Mouse (Mus musculus): ENCODE measurements around the gene Slc37a1. TPM values are rescaled to one million over a fixed set of nuclear protein-coding genes. Genes with fewer than 3 reads are reported as not detected.
"Not testable (repeated sequence)": the region's sequence is repeated elsewhere in the genome, so short reads cannot be mapped to it uniquely, and the experiment has no call there.

Gene Slc37a1
- polyA plus RNA-seq, 1 experiment from 2014 or later = 13.2 TPM

GRCm38 (mm10) chr17:31270736-31271135, 15.9 kb upstream of the Slc37a1 start:
- ATAC-seq (ENCODE audit: low FRiP score); H3K4me1 ChIP-seq (replicated peaks); H3K9me3 ChIP-seq; H3K9ac ChIP-seq; H3K4me2 ChIP-seq; H3K27ac ChIP-seq; H3K4me3 ChIP-seq; H3K36me3 ChIP-seq; H3K27me3 ChIP-seq: not testable (repeated sequence)
- 89% methylated on average over 8 of the region's 8 CpGs for WGBS

GRCm38 (mm10) chr17:31271136-31271851, 15.3 kb upstream of the Slc37a1 start:
- H3K36me3 ChIP-seq = no peaks in the 10 kb centered on the region
- ATAC-seq (ENCODE audit: low FRiP score) = no peak
- H3K27me3 ChIP-seq = no peaks in the 10 kb centered on the region
- no peaks in the 10 kb centered on the region for H3K9me3 ChIP-seq
- H3K4me2 ChIP-seq = no peak overlapping the region
- no peak overlapping the region for H3K27ac ChIP-seq
- 66% methylated on average over 3 of the region's 7 CpGs for WGBS
- no peak overlapping the region for H3K4me3 ChIP-seq
- H3K9ac ChIP-seq = no peak overlapping the region
- H3K4me1 ChIP-seq (replicated peaks) = peaks cover 1% of the 10 kb centered on the region

- no peaks in the 10 kb centered on the region for H3K9me3 ChIP-seq
- no peaks in the 10 kb centered on the region for H3K27me3 ChIP-seq
- H3K9ac ChIP-seq = no peak overlapping the region
- 90% methylated on average over 9 of the region's 9 CpGs for WGBS
- H3K4me1 ChIP-seq (replicated peaks) = peaks cover 11% of the 10 kb centered on the region
- ATAC-seq (ENCODE audit: low FRiP score) = no peak
- no peak overlapping the region for H3K4me2 ChIP-seq
- H3K36me3 ChIP-seq = no peaks in the 10 kb centered on the region
- H3K27ac ChIP-seq = no peak overlapping the region
- no peak overlapping the region for H3K4me3 ChIP-seq
Measured at GRCm38 (mm10) chr17:31272416-31273165, 14.0 kb upstream of the Slc37a1 start.

DNA sequence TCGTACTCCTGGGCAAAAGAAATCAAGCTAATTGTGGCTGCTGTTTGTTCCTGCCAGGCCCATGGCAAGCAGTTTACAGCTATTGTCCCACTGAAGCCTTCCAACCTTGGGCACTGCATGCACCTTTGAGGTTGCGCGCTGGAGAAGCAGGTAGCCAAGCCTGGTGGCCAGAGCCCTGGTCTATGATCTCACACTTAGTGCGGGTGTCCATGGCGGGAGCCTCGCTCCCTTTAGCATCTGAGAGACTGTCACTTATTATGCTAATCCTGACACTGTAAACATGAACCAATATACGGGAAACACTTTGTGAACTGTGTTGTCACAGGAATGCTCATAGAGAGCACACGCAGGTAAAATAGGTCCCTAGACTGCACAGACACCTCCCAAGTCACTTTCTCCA, 13.0 kb upstream of the Slc37a1 start:
- 90% methylated on average over 8 of the region's 8 CpGs for WGBS
- H3K9me3 ChIP-seq = no peaks in the 10 kb centered on the region
- H3K9ac ChIP-seq = no peak overlapping the region
- no peak overlapping the region for H3K4me2 ChIP-seq
- no peak overlapping the region for H3K4me3 ChIP-seq
- no peaks in the 10 kb centered on the region for H3K36me3 ChIP-seq
- H3K4me1 ChIP-seq (replicated peaks) = peaks cover 15% of the 10 kb centered on the region
- no peak for ATAC-seq (ENCODE audit: low FRiP score)
- H3K27ac ChIP-seq = no peak overlapping the region
- no peaks in the 10 kb centered on the region for H3K27me3 ChIP-seq

DNA sequence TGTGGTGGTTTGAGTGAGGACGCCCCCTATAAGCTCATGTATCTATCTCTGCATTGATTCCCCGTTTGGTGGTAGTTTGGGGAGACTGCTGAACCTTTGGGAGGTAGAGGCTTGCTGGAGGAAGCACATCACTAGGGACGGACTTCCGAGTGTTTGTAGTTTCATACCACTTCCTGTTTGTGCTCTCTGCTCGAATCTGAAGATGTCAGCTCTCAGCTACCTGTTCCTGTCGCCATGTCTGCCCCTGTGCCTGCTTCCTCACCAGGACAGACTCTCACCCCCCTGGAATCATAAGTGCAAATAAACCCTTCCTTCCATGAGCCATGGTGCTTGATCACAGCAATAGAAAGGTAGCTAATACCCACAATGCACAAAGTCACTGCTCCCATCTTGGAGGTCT, 11.4 kb upstream of the Slc37a1 start:
- WGBS = 85% methylated on average over 6 of the region's 6 CpGs
- no peak overlapping the region for H3K27ac ChIP-seq
- H3K9ac ChIP-seq = no peak overlapping the region
- no peaks in the 10 kb centered on the region for H3K27me3 ChIP-seq
- H3K4me2 ChIP-seq = no peak overlapping the region
- no peaks in the 10 kb centered on the region for H3K9me3 ChIP-seq
- H3K4me1 ChIP-seq (replicated peaks) = peaks cover 15% of the 10 kb centered on the region
- H3K4me3 ChIP-seq = no peak overlapping the region
- H3K36me3 ChIP-seq = no peaks in the 10 kb centered on the region
- no peak for ATAC-seq (ENCODE audit: low FRiP score)

GRCm38 (mm10) chr17:31276207-31276921, 10.2 kb upstream of the Slc37a1 start:
- no peaks in the 10 kb centered on the region for H3K27me3 ChIP-seq
- H3K9ac ChIP-seq = peak overlapping the region; percentile 57
- peak overlapping the region; percentile 42 for H3K4me3 ChIP-seq
- peak; percentile 12; the same call in 1 of the 2 replicates for ATAC-seq (ENCODE audit: low FRiP score)
- no peaks in the 10 kb centered on the region for H3K36me3 ChIP-seq
- peak overlapping the region; percentile 68 for H3K4me2 ChIP-seq
- no peak overlapping the region for H3K27ac ChIP-seq
- H3K9me3 ChIP-seq = no peaks in the 10 kb centered on the region
- peaks cover 15% of the 10 kb centered on the region for H3K4me1 ChIP-seq (replicated peaks)
- 31% methylated on average over 9 of the region's 9 CpGs for WGBS

DNA sequence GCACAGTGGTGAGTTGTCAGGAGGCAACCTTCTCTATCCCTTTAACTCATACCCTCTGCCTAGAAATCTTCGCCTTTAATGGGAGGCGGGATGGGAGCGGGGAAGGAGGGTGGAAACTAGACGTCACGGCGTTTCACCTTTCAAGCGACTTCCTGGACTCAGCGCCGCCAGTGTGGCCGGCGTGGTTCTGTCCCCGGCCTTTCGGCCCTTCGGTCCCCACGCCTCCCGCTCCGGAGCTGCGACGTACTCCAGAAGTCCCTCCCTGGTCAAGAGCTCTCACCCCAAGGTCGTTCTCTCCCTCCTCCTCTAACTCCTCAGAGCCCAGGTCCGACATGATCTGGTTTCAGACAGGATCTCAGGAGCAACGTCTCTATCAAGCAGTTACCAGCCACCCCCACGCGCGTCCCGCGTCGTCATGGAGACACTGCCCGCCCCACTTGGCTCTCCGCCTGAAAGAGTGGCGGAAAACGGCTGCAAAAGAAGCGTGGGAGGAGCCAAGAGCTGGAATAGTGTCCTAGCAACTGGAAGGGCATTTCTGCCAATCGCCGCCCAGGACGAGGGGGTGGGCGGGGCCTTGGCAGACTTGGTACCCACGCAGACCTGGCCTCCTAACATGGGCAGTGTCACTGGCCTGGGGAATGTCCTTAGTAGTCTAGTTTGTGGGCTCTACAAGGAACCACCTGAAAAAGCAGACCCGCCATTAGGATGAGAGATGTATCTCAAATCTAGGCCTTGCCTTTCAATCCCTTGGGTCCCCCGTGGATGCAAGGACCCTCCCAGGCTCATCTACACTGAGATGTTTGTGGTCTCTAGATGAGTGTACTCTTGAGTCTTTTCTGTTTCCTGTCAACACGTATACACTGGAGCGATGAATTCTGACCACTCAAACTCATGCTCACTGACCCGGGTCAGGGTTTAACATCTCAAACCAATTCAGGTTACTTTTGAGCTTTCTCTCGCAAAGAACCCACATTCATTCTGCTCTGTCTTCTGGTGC, 9.4 kb upstream of the Slc37a1 start, which contains the start of gene Rsph1:
Gene Rsph1 (minus strand): TSS at position 462 of the 997 bp plus-strand sequence.
- WGBS = 10% methylated on average over 44 of the region's 44 CpGs
- Histone ChIP-seq H3K27ac (no peak within 1 kb of the TSS), H3K36me3 (no peaks in the 10 kb centered on the region), H3K4me1 (replicated peaks) (peaks cover 15% of the 10 kb centered on the region), H3K4me2 (peak within 1 kb of the TSS; percentile 68), H3K4me3 (peak within 1 kb of the TSS; percentile 42), H3K9me3 (no peaks in the 10 kb centered on the region), H3K9ac (peak within 1 kb of the TSS; percentile 57), H3K27me3 (no peaks in the 10 kb centered on the region)
- ATAC-seq (ENCODE audit: low FRiP score) = peak; percentile 95

- H3K9ac ChIP-seq = no peak overlapping the region
- no peak overlapping the region for H3K4me3 ChIP-seq
- H3K9me3 ChIP-seq = no peaks in the 10 kb centered on the region
- no peak overlapping the region for H3K27ac ChIP-seq
- no peaks in the 10 kb centered on the region for H3K36me3 ChIP-seq
- no peak overlapping the region for H3K4me2 ChIP-seq
- H3K4me1 ChIP-seq (replicated peaks) = peaks cover 21% of the 10 kb centered on the region
- no peaks in the 10 kb centered on the region for H3K27me3 ChIP-seq
- peak; percentile 22 for ATAC-seq (ENCODE audit: low FRiP score)
- 79% methylated on average over 4 of the region's 4 CpGs for WGBS
Measured at GRCm38 (mm10) chr17:31277931-31278330, 8.7 kb upstream of the Slc37a1 start.

GRCm38 (mm10) chr17:31279541-31279940, 7.1 kb upstream of the Slc37a1 start:
- WGBS = 79% methylated on average over 9 of the region's 9 CpGs
- ATAC-seq (ENCODE audit: low FRiP score) = no peak
- no peak overlapping the region for H3K4me2 ChIP-seq
- peaks cover 22% of the 10 kb centered on the region for H3K4me1 ChIP-seq (replicated peaks)
- no peaks in the 10 kb centered on the region for H3K27me3 ChIP-seq
- H3K27ac ChIP-seq = no peak overlapping the region
- no peaks in the 10 kb centered on the region for H3K36me3 ChIP-seq
- H3K4me3 ChIP-seq = no peak overlapping the region
- no peaks in the 10 kb centered on the region for H3K9me3 ChIP-seq
- no peak overlapping the region for H3K9ac ChIP-seq

- ATAC-seq (ENCODE audit: low FRiP score) = no peak
- H3K4me3 ChIP-seq = no peak overlapping the region
- no peak overlapping the region for H3K4me2 ChIP-seq
- peaks cover 22% of the 10 kb centered on the region for H3K4me1 ChIP-seq (replicated peaks)
- no peaks in the 10 kb centered on the region for H3K9me3 ChIP-seq
- H3K27ac ChIP-seq = no peak overlapping the region
- 87% methylated on average over 6 of the region's 6 CpGs for WGBS
- H3K9ac ChIP-seq = no peak overlapping the region
- H3K36me3 ChIP-seq = no peaks in the 10 kb centered on the region
- H3K27me3 ChIP-seq = no peaks in the 10 kb centered on the region
Measured at GRCm38 (mm10) chr17:31280269-31280668, 6.3 kb upstream of the Slc37a1 start.

DNA sequence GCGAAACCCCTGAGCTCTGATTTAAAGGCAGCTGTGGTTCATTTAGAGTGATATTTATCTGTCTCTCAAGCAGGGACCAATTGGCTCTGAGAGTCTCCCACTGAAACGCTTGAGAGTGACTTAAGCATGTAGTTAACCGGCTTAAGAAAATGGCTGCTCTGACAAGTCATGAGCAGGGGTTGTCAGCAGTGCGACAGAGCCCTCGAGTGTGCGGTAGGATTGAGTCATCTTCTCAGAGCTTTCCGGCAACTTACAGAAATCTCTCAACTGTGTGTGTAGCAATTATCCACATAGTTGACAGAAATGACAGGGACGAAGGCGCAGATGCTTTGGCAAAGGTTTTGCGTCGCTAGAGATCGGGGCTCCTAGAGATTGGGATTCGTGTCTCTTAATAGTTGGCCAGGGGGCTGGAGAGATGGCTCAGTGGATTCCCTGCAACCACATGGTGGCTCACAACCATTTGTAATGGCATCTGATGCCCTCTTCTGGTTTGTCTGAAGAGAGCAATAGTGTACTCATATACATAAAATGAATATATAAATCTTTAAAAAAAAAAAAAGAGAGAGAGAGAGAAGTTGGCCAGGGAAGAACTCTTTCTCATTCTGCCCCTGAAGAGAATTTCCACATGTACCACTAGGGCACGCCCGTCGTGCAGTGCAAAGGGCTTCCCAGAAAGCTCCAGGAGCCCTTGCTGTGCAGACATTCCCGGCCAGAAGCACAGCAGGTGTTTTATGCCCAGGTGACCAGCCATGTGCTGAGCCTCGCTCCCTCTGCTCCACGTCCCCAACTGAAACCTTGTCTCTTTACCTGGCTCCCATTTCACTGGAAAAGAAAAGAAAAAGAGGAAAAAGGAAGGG, 4.5 kb upstream of the Slc37a1 start:
- no peaks in the 10 kb centered on the region for H3K36me3 ChIP-seq
- no peak overlapping the region for H3K4me3 ChIP-seq
- no peaks in the 10 kb centered on the region for H3K27me3 ChIP-seq
- H3K9me3 ChIP-seq = no peaks in the 10 kb centered on the region
- ATAC-seq (ENCODE audit: low FRiP score) = no peak
- H3K4me2 ChIP-seq = peak overlapping the region; percentile 9; the same call in 1 of the 2 replicates
- 42% methylated on average over 19 of the region's 19 CpGs for WGBS
- peaks cover 14% of the 10 kb centered on the region for H3K4me1 ChIP-seq (replicated peaks)
- H3K9ac ChIP-seq = no peak overlapping the region
- no peak overlapping the region for H3K27ac ChIP-seq
